ENCODE assay signal across 30 mouse cellular contexts in genomic region chr8:122454409-122454808, GRCm38 (mm10). TPM values are rescaled to one million over a fixed set of nuclear protein-coding genes. Genes with fewer than 3 reads are reported as not detected.
DNase-seq lines count a peak whose midpoint lies in the region; ATAC-seq and TF ChIP-seq lines count a peak whose summit lies in the region.
"Had no signal": no experiment of that assay in that cellular context is flagged by ENCODE, and none has a peak within 500 bp of the region (broad histone marks: within the 10 kb centered on the region; RNA-seq: fewer than 3 reads in every experiment).

No protein-coding gene starts in this region.

- 89% methylated on average over 6 of the region's 6 CpGs for whole genome bisulfite sequencing in hindbrain, embryonic 12.5 days

- no peak overlapping the region for H3K4me3 ChIP-seq in MEL (ENCODE audit: control insufficient read depth in 1 of 2, insufficient read depth in 1 of 2, low read depth in 2 of 2, low read length in 2 of 2)
- no peak overlapping the region for H3K4me3 ChIP-seq in hindbrain, embryonic 12.5 days
- H3K4me3 ChIP-seq: embryonic facial prominence, embryonic 13.5 days; erythroblast, embryonic 14.5 days; forebrain, embryonic 12.5 days; forebrain, embryonic 15.5 days; heart, adult 2 months; heart, embryonic 15.5 days; hindbrain, embryonic 10.5 days had no signal

- TF ChIP-seq POLR2A in MEL (IDR thresholded peaks at IDR 0.05; ENCODE audit: control insufficient read depth in 1 of 2, insufficient read depth in 1 of 2, low read depth in 1 of 2, low read length in 2 of 2, poor library complexity in 1 of 2) = no peak

- peaks cover 0 to 4% of the 10 kb centered on the region in 2 experiments; a peak in 2 of 4 replicates for H3K36me3 ChIP-seq in MEL (ENCODE audit: control insufficient read depth in 1 of 2, insufficient read depth in 2 of 2, low read length in 2 of 2)
- no peaks in the 10 kb centered on the region for H3K36me3 ChIP-seq in hindbrain, embryonic 12.5 days
- H3K36me3 ChIP-seq: embryonic facial prominence, embryonic 13.5 days; forebrain, embryonic 12.5 days; forebrain, embryonic 15.5 days; heart, embryonic 15.5 days; hindbrain, embryonic 10.5 days had no signal

- TF ChIP-seq CTCF in MEL (IDR thresholded peaks at IDR 0.05 in 2 of 3, conservative IDR thresholded peaks at IDR 0.05 in 1 of 3; ENCODE audit: control insufficient read depth in 1 of 3, insufficient read depth in 1 of 3, low read depth in 2 of 3, low read length in 3 of 3, poor library complexity in 1 of 3, severe bottlenecking in 1 of 3) = no peak

- peak; percentile 29 to 36 for DNase-seq in lung, adult 18-20 months
- no peak for DNase-seq in lung, postnatal 4 days
- peak; percentile 71 for DNase-seq in MEL (ENCODE audit: low read depth, low spot score)
- DNase-seq in kidney, postnatal 36 days = no peak
- DNase-seq: adrenal gland, adult 8-10 months; adrenal gland, postnatal 25 days; cerebellum, adult 11-12 months; cerebellum, adult 8-10 months; cerebellum, postnatal 36 days; gastrocnemius, postnatal 25 days; heart, adult 2 months; heart, postnatal 10 days; heart, postnatal 36 days had no signal

- H3K9ac ChIP-seq in MEL (ENCODE audit: control insufficient read depth, low read depth, low read length, poor library complexity, severe bottlenecking) = no peak overlapping the region
- H3K9ac ChIP-seq in hindbrain, embryonic 12.5 days = no peak overlapping the region
- H3K9ac ChIP-seq: embryonic facial prominence, embryonic 13.5 days; forebrain, embryonic 12.5 days; forebrain, embryonic 15.5 days; heart, embryonic 15.5 days; hindbrain, embryonic 14.5 days had no signal

- peak; percentile 46 to 50; a peak in 3 of 4 replicates for TF ChIP-seq EP300 in MEL (IDR thresholded peaks at IDR 0.05; ENCODE audit: low read depth in 1 of 2, low read length in 2 of 2)

- no peaks in the 10 kb centered on the region for H3K9me3 ChIP-seq in MEL (replicated peaks; ENCODE audit: insufficient read depth, low read length)
- H3K9me3 ChIP-seq in hindbrain, embryonic 12.5 days (replicated peaks) = no peaks in the 10 kb centered on the region
- H3K9me3 ChIP-seq: embryonic facial prominence, embryonic 13.5 days; forebrain, embryonic 12.5 days; forebrain, embryonic 15.5 days; heart, embryonic 15.5 days; hindbrain, embryonic 10.5 days had no signal

- ATAC-seq in megakaryocyte, adult 5-6 weeks (ENCODE audit: poor library complexity, severe bottlenecking) = peak; percentile 39
- ATAC-seq in hindbrain, embryonic 12.5 days (ENCODE audit: low FRiP score) = no peak
- ATAC-seq: activated CD4-positive, CD25-positive, alpha-beta regulatory T cell, adult 4 months; CD4-positive, CD25-positive, alpha-beta regulatory T cell, adult 4 months; forebrain, embryonic 15.5 days; hindbrain, postnatal 0 days; inflammation-experienced regulatory T-cells, adult 6 months; intestine, embryonic 16.5 days had no signal

- H3K27me3 ChIP-seq in MEL (ENCODE audit: control insufficient read depth in 1 of 2, insufficient read depth in 2 of 2, low read length in 2 of 2) = no peaks in the 10 kb centered on the region; a peak in 1 of 4 replicates
- H3K27me3 ChIP-seq in hindbrain, embryonic 12.5 days = peaks cover 45% of the 10 kb centered on the region

- TF ChIP-seq RAD21 in MEL (IDR thresholded peaks at IDR 0.05; ENCODE audit: low read depth, low read length) = no peak

- no peak overlapping the region for H3K4me2 ChIP-seq in hindbrain, embryonic 12.5 days (replicated peaks)
- H3K4me2 ChIP-seq: embryonic facial prominence, embryonic 13.5 days; forebrain, embryonic 12.5 days; forebrain, embryonic 15.5 days; heart, embryonic 11.5 days; heart, embryonic 15.5 days; hindbrain, embryonic 14.5 days had no signal

- no peak overlapping the region for H3K27ac ChIP-seq in MEL (ENCODE audit: control insufficient read depth, low read depth, low read length)
- H3K27ac ChIP-seq in hindbrain, embryonic 12.5 days = no peak overlapping the region
- H3K27ac ChIP-seq: embryonic facial prominence, embryonic 13.5 days; forebrain, embryonic 12.5 days; forebrain, embryonic 15.5 days; heart, adult 2 months; heart, embryonic 15.5 days; hindbrain, embryonic 10.5 days; hindbrain, embryonic 14.5 days; hindbrain, postnatal 0 days had no signal

- peaks cover 9 to 18% of the 10 kb centered on the region in 2 experiments for H3K4me1 ChIP-seq in MEL (ENCODE audit: control insufficient read depth in 1 of 2, insufficient read depth in 2 of 2, low read length in 2 of 2)
- H3K4me1 ChIP-seq in hindbrain, embryonic 12.5 days = no peaks in the 10 kb centered on the region
- H3K4me1 ChIP-seq: embryonic facial prominence, embryonic 13.5 days; forebrain, embryonic 12.5 days; forebrain, embryonic 15.5 days; hindbrain, embryonic 10.5 days had no signal

- no peaks in the 10 kb centered on the region for H3K79me2 ChIP-seq in MEL (ENCODE audit: control insufficient read depth, insufficient read depth, low read length, poor library complexity)

TF ChIP-seq in MEL, 35 proteins besides CTCF, POLR2A, EP300 and RAD21:
- TF ChIP-seq MYB (IDR thresholded peaks at IDR 0.05; ENCODE audit: low read depth, low read length) = peak; percentile 84
- TF ChIP-seq ZMIZ1 (IDR thresholded peaks at IDR 0.05; ENCODE audit: low read depth, low read length) = no peak
- 0 out of 2 replicates have a peak, but pooled peaks have one; percentile 10 for TF ChIP-seq GATA1 (IDR thresholded peaks at IDR 0.05; ENCODE audit: low read depth, low read length)
- TF ChIP-seq MAX (IDR thresholded peaks at IDR 0.05; ENCODE audit: low read length) = no peak
TF ChIP-seq in MEL: peak in this region for 2.

RNA-seq across cellular contexts. Expression of gene Snai3, which starts 6.1 kb away (rescaled TPM):
- total RNA-seq in MEL (2012; rRNA removed) = not detected in 2 replicates
- polyA plus RNA-seq in MEL (2012; ENCODE audit: insufficient read depth in 1 of 2, insufficient read length in 2 of 2, low read depth in 1 of 2, low replicate concordance in 2 of 2, missing spikeins in 1 of 2) = under 1 TPM in 1 of 2 experiments, not detected in 1; 0.06 TPM
- 0.09 and 0.25 TPM in 2 replicates for total RNA-seq in megakaryocyte, adult 5-6 weeks (2015)
- not detected in 2 replicates for total RNA-seq in megakaryocyte, adult 5-6 weeks (2017)
- polyA plus RNA-seq in hindbrain, embryonic 12.5 days (2016; fragmentation: Nextera tagmentation; extraction: Ambion mirVana) = not detected in 2 replicates
- total RNA-seq: adrenal gland, adult 8-10 months; adrenal gland, postnatal 25 days; hindbrain, postnatal 0 days had no signal
- polyA plus RNA-seq: brain, embryonic 14.5 days; erythroblast, embryonic 14.5 days; forebrain, embryonic 12.5 days; forebrain, embryonic 15.5 days; hindbrain, embryonic 10.5 days; hindbrain, embryonic 14.5 days; hindbrain, postnatal 0 days had no signal

RNA-seq across cellular contexts. Expression of gene Mvd, which starts 11.2 kb away (rescaled TPM):
- 20.6 and 20.8 TPM in 2 replicates for total RNA-seq in MEL (2012; rRNA removed)
- polyA plus RNA-seq in MEL (2012; ENCODE audit: insufficient read depth in 1 of 2, insufficient read length in 2 of 2, low read depth in 1 of 2, low replicate concordance in 2 of 2, missing spikeins in 1 of 2) = 10 to 100 TPM in 1 of 2 experiments, not detected in 1; 25.5 TPM
- 9.8 and 10.3 TPM in 2 replicates for total RNA-seq in megakaryocyte, adult 5-6 weeks (2015)
- 15.2 and 15.6 TPM in 2 replicates for total RNA-seq in megakaryocyte, adult 5-6 weeks (2017)
- 46.9 and 48.4 TPM in 2 replicates for polyA plus RNA-seq in hindbrain, embryonic 12.5 days (2016; fragmentation: Nextera tagmentation; extraction: Ambion mirVana)

RNA-seq across cellular contexts. Expression of gene Rnf166, which starts 21.5 kb away (rescaled TPM):
- total RNA-seq in MEL (2012; rRNA removed) = 12.0 and 18.6 TPM in 2 replicates
- polyA plus RNA-seq in MEL (2012; ENCODE audit: insufficient read depth in 1 of 2, insufficient read length in 2 of 2, low read depth in 1 of 2, low replicate concordance in 2 of 2, missing spikeins in 1 of 2) = 10 to 100 TPM in 1 of 2 experiments, not detected in 1; 37.7 TPM
- 42.0 and 48.6 TPM in 2 replicates for total RNA-seq in megakaryocyte, adult 5-6 weeks (2015)
- 50.8 and 59.5 TPM in 2 replicates for total RNA-seq in megakaryocyte, adult 5-6 weeks (2017)
- 35.3 and 39.2 TPM in 2 replicates for polyA plus RNA-seq in hindbrain, embryonic 12.5 days (2016; fragmentation: Nextera tagmentation; extraction: Ambion mirVana)

RNA-seq across cellular contexts. Expression of gene Ctu2, which starts 21.5 kb away (rescaled TPM):
- 44.4 and 57.4 TPM in 2 replicates for total RNA-seq in MEL (2012; rRNA removed)
- 10 to 100 TPM in 1 of 2 experiments, not detected in 1; 44.0 TPM for polyA plus RNA-seq in MEL (2012; ENCODE audit: insufficient read depth in 1 of 2, insufficient read length in 2 of 2, low read depth in 1 of 2, low replicate concordance in 2 of 2, missing spikeins in 1 of 2)
- 13.5 and 16.2 TPM in 2 replicates for total RNA-seq in megakaryocyte, adult 5-6 weeks (2015)
- total RNA-seq in megakaryocyte, adult 5-6 weeks (2017) = 4.7 and 7.7 TPM in 2 replicates
- 66.7 and 68.1 TPM in 2 replicates for polyA plus RNA-seq in hindbrain, embryonic 12.5 days (2016; fragmentation: Nextera tagmentation; extraction: Ambion mirVana)

RNA-seq across cellular contexts. Expression of gene Cyba, which starts 21.7 kb away (rescaled TPM):
- 299 and 344 TPM in 2 replicates for total RNA-seq in MEL (2012; rRNA removed)
- 100 to 1,000 TPM; 321 to 338 TPM for polyA plus RNA-seq in MEL (2012; ENCODE audit: insufficient read depth in 1 of 2, insufficient read length in 2 of 2, low read depth in 1 of 2, low replicate concordance in 2 of 2, missing spikeins in 1 of 2)
- 547 and 634 TPM in 2 replicates for total RNA-seq in megakaryocyte, adult 5-6 weeks (2015)
- total RNA-seq in megakaryocyte, adult 5-6 weeks (2017) = 285 and 337 TPM in 2 replicates
- 60.4 and 62.1 TPM in 2 replicates for polyA plus RNA-seq in hindbrain, embryonic 12.5 days (2016; fragmentation: Nextera tagmentation; extraction: Ambion mirVana)
- polyA plus RNA-seq: C2C12 had no signal

Comparison
In these comparisons a context has a peak if more than half of its experiments do, and no peak if none do; other contexts are left out.
1. DNase-seq: peak in lung, adult 18-20 months (2 of 2) and MEL (single experiment); none in lung, postnatal 4 days (0 of 2) and kidney, postnatal 36 days (0 of 2).